Mouse (Mus musculus): ENCODE measurements at regions not wholly inside any gene's neighbourhood (a gene's known extent, or its start where the extent isn't known, plus 50 kb on each side); places are given as distances from the start of the nearest gene placed in this dataset.

- Histone ChIP-seq H3K4me3 (ENCODE audit: low read depth, low read length) (no peak overlapping the region), H3K4me1 (ENCODE audit: control insufficient read depth, insufficient read depth, low read length) (peaks cover 23% of the 10 kb centered on the region), H3K27ac (ENCODE audit: low read depth, low read length) (no peak overlapping the region), H3K27me3 (ENCODE audit: control insufficient read depth, insufficient read depth, low read length) (no peaks in the 10 kb centered on the region), H3K4me2 (no peak overlapping the region), H3K9ac (ENCODE audit: low read depth, low read length) (no peak overlapping the region), H3K9me3 (replicated peaks; ENCODE audit: control insufficient read depth, low read length) (no peaks in the 10 kb centered on the region), H3K36me3 (ENCODE audit: control insufficient read depth, insufficient read depth, low read length) (no peaks in the 10 kb centered on the region)
- 44% methylated on average over 10 of the region's 10 CpGs for WGBS (ENCODE audit: insufficient replicate concordance)
- ATAC-seq (replicated peaks; ENCODE audit: insufficient number of reproducible peaks, low FRiP score, low TSS enrichment): no peak
These were observed 170.2 kb downstream of the Zfp36l1 start for GRCm38 (mm10) chr12:79942563-79943131.

- 45% methylated on average over 3 of the region's 3 CpGs for WGBS (ENCODE audit: insufficient replicate concordance)
- H3K4me1 ChIP-seq (ENCODE audit: control insufficient read depth, insufficient read depth, low read length): peaks cover 26% of the 10 kb centered on the region
- H3K27me3 ChIP-seq (ENCODE audit: control insufficient read depth, insufficient read depth, low read length): no peaks in the 10 kb centered on the region
- H3K9ac ChIP-seq (ENCODE audit: low read depth, low read length): no peak overlapping the region
- no peak overlapping the region for H3K4me3 ChIP-seq (ENCODE audit: low read depth, low read length)
- no peak overlapping the region for H3K4me2 ChIP-seq
- no peaks in the 10 kb centered on the region for H3K36me3 ChIP-seq (ENCODE audit: control insufficient read depth, insufficient read depth, low read length)
- no peaks in the 10 kb centered on the region for H3K9me3 ChIP-seq (replicated peaks; ENCODE audit: control insufficient read depth, low read length)
- no peak for ATAC-seq (replicated peaks; ENCODE audit: insufficient number of reproducible peaks, low FRiP score, low TSS enrichment)
- H3K27ac ChIP-seq (ENCODE audit: low read depth, low read length): no peak overlapping the region
These were observed 171.0 kb downstream of the Zfp36l1 start for GRCm38 (mm10) chr12:79941828-79942227.

- WGBS (ENCODE audit: insufficient replicate concordance): 88% methylated on average over 9 of the region's 9 CpGs
- Histone ChIP-seq H3K4me1 (ENCODE audit: control insufficient read depth, insufficient read depth, low read length) (peaks cover 18% of the 10 kb centered on the region), H3K4me2 (no peak overlapping the region), H3K27me3 (ENCODE audit: control insufficient read depth, insufficient read depth, low read length) (no peaks in the 10 kb centered on the region), H3K36me3 (ENCODE audit: control insufficient read depth, insufficient read depth, low read length) (no peaks in the 10 kb centered on the region), H3K27ac (ENCODE audit: low read depth, low read length) (no peak overlapping the region), H3K4me3 (ENCODE audit: low read depth, low read length) (no peak overlapping the region), H3K9ac (ENCODE audit: low read depth, low read length) (no peak overlapping the region), H3K9me3 (replicated peaks; ENCODE audit: control insufficient read depth, low read length) (no peaks in the 10 kb centered on the region)
- ATAC-seq (replicated peaks; ENCODE audit: insufficient number of reproducible peaks, low FRiP score, low TSS enrichment): no peak
These were observed 173.4 kb downstream of the Zfp36l1 start for GRCm38 (mm10) chr12:79939436-79939835.

- H3K27ac ChIP-seq (ENCODE audit: low read depth, low read length): no peak overlapping the region
- H3K9me3 ChIP-seq (replicated peaks; ENCODE audit: control insufficient read depth, low read length): no peaks in the 10 kb centered on the region
- H3K4me2 ChIP-seq: no peak overlapping the region
- no peaks in the 10 kb centered on the region for H3K36me3 ChIP-seq (ENCODE audit: control insufficient read depth, insufficient read depth, low read length)
- H3K4me3 ChIP-seq (ENCODE audit: low read depth, low read length): no peak overlapping the region
- H3K4me1 ChIP-seq (ENCODE audit: control insufficient read depth, insufficient read depth, low read length): peaks cover 19% of the 10 kb centered on the region
- ATAC-seq (replicated peaks; ENCODE audit: insufficient number of reproducible peaks, low FRiP score, low TSS enrichment): no peak
- H3K9ac ChIP-seq (ENCODE audit: low read depth, low read length): no peak overlapping the region
- no peaks in the 10 kb centered on the region for H3K27me3 ChIP-seq (ENCODE audit: control insufficient read depth, insufficient read depth, low read length)
- WGBS (ENCODE audit: insufficient replicate concordance): 89% methylated on average over 4 of the region's 4 CpGs
These were observed 174.9 kb downstream of the Zfp36l1 start for GRCm38 (mm10) chr12:79937876-79938275.

- no peak overlapping the region for H3K4me3 ChIP-seq (ENCODE audit: low read depth, low read length)
- H3K4me2 ChIP-seq: no peak overlapping the region
- WGBS (ENCODE audit: insufficient replicate concordance): 23% methylated on average over 5 of the region's 5 CpGs
- peak overlapping the region; percentile 77 for H3K27ac ChIP-seq (ENCODE audit: low read depth, low read length)
- no peaks in the 10 kb centered on the region for H3K36me3 ChIP-seq (ENCODE audit: control insufficient read depth, insufficient read depth, low read length)
- H3K27me3 ChIP-seq (ENCODE audit: control insufficient read depth, insufficient read depth, low read length): no peaks in the 10 kb centered on the region
- ATAC-seq (replicated peaks; ENCODE audit: insufficient number of reproducible peaks, low FRiP score, low TSS enrichment): peak; percentile 67; the same call in 1 of the 2 replicates
- H3K4me1 ChIP-seq (ENCODE audit: control insufficient read depth, insufficient read depth, low read length): peaks cover 20% of the 10 kb centered on the region
- H3K9ac ChIP-seq (ENCODE audit: low read depth, low read length): no peak overlapping the region
- H3K9me3 ChIP-seq (replicated peaks; ENCODE audit: control insufficient read depth, low read length): no peaks in the 10 kb centered on the region
These were observed 176.1 kb downstream of the Zfp36l1 start for GRCm38 (mm10) chr12:79936698-79937097.

DNA sequence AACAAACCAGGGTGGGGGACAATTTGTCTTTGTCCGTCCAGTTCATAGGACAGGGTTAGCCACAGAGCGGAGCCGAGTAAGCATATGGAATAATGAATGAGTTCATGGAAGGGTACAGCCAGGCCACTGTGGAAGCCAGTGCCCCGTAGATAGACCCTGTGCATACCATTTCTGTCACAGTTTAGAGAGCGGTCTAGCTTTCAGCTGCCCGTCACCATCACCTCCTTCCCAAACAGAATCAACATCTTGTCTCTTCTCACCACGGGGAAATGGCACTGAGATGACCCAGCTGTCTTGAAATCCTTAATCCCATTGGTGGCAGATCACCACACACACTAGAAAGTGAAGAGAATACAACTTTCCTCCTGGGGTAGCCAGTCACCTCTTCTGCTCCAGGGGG lies 178.7 kb downstream of the Zfp36l1 start:
- Histone ChIP-seq H3K4me1 (ENCODE audit: control insufficient read depth, insufficient read depth, low read length) (peaks cover 25% of the 10 kb centered on the region), H3K9me3 (replicated peaks; ENCODE audit: control insufficient read depth, low read length) (no peaks in the 10 kb centered on the region), H3K4me3 (ENCODE audit: low read depth, low read length) (no peak overlapping the region), H3K4me2 (no peak overlapping the region), H3K9ac (ENCODE audit: low read depth, low read length) (no peak overlapping the region), H3K27me3 (ENCODE audit: control insufficient read depth, insufficient read depth, low read length) (no peaks in the 10 kb centered on the region), H3K27ac (ENCODE audit: low read depth, low read length) (peak overlapping the region; percentile 64), H3K36me3 (ENCODE audit: control insufficient read depth, insufficient read depth, low read length) (no peaks in the 10 kb centered on the region)
- WGBS (ENCODE audit: insufficient replicate concordance): 30% methylated on average over 7 of the region's 7 CpGs
- no peak; the same call in 1 of the 2 replicates for ATAC-seq (replicated peaks; ENCODE audit: insufficient number of reproducible peaks, low FRiP score, low TSS enrichment)

- Histone ChIP-seq H3K27ac (ENCODE audit: low read depth, low read length) (no peak overlapping the region), H3K4me3 (ENCODE audit: low read depth, low read length) (no peak overlapping the region), H3K9me3 (replicated peaks; ENCODE audit: control insufficient read depth, low read length) (no peaks in the 10 kb centered on the region), H3K36me3 (ENCODE audit: control insufficient read depth, insufficient read depth, low read length) (no peaks in the 10 kb centered on the region), H3K4me2 (no peak overlapping the region), H3K4me1 (ENCODE audit: control insufficient read depth, insufficient read depth, low read length) (peaks cover 34% of the 10 kb centered on the region), H3K27me3 (ENCODE audit: control insufficient read depth, insufficient read depth, low read length) (no peaks in the 10 kb centered on the region), H3K9ac (ENCODE audit: low read depth, low read length) (no peak overlapping the region)
- ATAC-seq (replicated peaks; ENCODE audit: insufficient number of reproducible peaks, low FRiP score, low TSS enrichment): no peak
- 88% methylated on average over 7 of the region's 7 CpGs for WGBS (ENCODE audit: insufficient replicate concordance)
These were observed 179.9 kb downstream of the Zfp36l1 start for GRCm38 (mm10) chr12:79932905-79933304.

- Histone ChIP-seq H3K27ac (ENCODE audit: low read depth, low read length) (0 out of 2 replicates have a peak overlapping the region, but pooled peaks have one; percentile 22), H3K4me3 (ENCODE audit: low read depth, low read length) (no peak overlapping the region), H3K4me1 (ENCODE audit: control insufficient read depth, insufficient read depth, low read length) (peaks cover 29% of the 10 kb centered on the region)
These were observed 181.4 kb downstream of the Zfp36l1 start for GRCm38 (mm10) chr12:79931455-79931854.

DNA sequence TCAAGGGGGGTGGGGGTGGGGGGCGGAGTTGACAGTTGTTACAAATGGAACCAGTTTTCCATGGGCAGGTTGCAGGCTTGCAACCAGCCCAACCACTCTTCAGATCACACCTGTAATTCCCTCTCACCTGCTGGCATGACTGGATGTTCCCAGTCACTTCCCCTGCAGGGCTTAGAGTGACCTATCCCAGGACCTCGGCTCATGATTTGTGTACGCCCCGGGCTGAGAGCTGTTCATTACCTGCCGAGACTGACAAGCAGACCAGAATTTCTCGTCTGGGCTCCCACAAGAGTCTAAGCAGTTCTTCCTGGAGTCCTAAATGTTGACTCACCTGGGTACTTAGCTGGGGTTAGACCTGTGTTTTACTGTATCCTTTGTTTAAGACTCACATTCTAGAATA lies 183.0 kb downstream of the Zfp36l1 start:
- no peaks in the 10 kb centered on the region for H3K9me3 ChIP-seq (replicated peaks; ENCODE audit: control insufficient read depth, low read length)
- peaks cover 44% of the 10 kb centered on the region for H3K4me1 ChIP-seq (ENCODE audit: control insufficient read depth, insufficient read depth, low read length)
- no peak overlapping the region for H3K27ac ChIP-seq (ENCODE audit: low read depth, low read length)
- 76% methylated on average over 6 of the region's 6 CpGs for WGBS (ENCODE audit: insufficient replicate concordance)
- H3K9ac ChIP-seq (ENCODE audit: low read depth, low read length): no peak overlapping the region
- no peak for ATAC-seq (replicated peaks; ENCODE audit: insufficient number of reproducible peaks, low FRiP score, low TSS enrichment)
- H3K4me3 ChIP-seq (ENCODE audit: low read depth, low read length): no peak overlapping the region
- H3K4me2 ChIP-seq: no peak overlapping the region
- no peaks in the 10 kb centered on the region for H3K27me3 ChIP-seq (ENCODE audit: control insufficient read depth, insufficient read depth, low read length)
- H3K36me3 ChIP-seq (ENCODE audit: control insufficient read depth, insufficient read depth, low read length): no peaks in the 10 kb centered on the region

More at GRCm38 (mm10) chr12:79931455-79931854, 181.4 kb downstream of the Zfp36l1 start:
- Histone ChIP-seq H3K27me3 (ENCODE audit: control insufficient read depth, insufficient read depth, low read length) (no peaks in the 10 kb centered on the region), H3K9me3 (replicated peaks; ENCODE audit: control insufficient read depth, low read length) (no peaks in the 10 kb centered on the region), H3K9ac (ENCODE audit: low read depth, low read length) (no peak overlapping the region), H3K36me3 (ENCODE audit: control insufficient read depth, insufficient read depth, low read length) (no peaks in the 10 kb centered on the region), H3K4me2 (no peak overlapping the region)
- WGBS (ENCODE audit: insufficient replicate concordance): 57% methylated on average over 5 of the region's 5 CpGs
- no peak for ATAC-seq (replicated peaks; ENCODE audit: insufficient number of reproducible peaks, low FRiP score, low TSS enrichment)

Measured in heart, embryonic 11.5 days (tissue).